Mouse (Mus musculus): ENCODE measurements around the gene Lgr4. TPM values are rescaled to one million over a fixed set of nuclear protein-coding genes. Genes with fewer than 3 reads are reported as not detected.

Gene Lgr4
- polyA plus RNA-seq, 1 experiment, result 44.2 TPM

- 41% methylated on average over 10 of the region's 10 CpGs for WGBS
- DNase-seq (ENCODE audit: low read depth, low spot score), result no peak
These were observed 52.6 kb downstream of the Lgr4 start for GRCm38 (mm10) chr2:109969926-109970532.

GRCm38 (mm10) chr2:109970744-109971410 lies 53.4 kb downstream of the Lgr4 start:
- WGBS, result 77% methylated on average over 8 of the region's 8 CpGs
- DNase-seq (ENCODE audit: low read depth, low spot score), result no peak

GRCm38 (mm10) chr2:109972310-109972709 lies 54.9 kb downstream of the Lgr4 start:
- WGBS, result 93% methylated on average over 2 of the region's 2 CpGs
- DNase-seq (ENCODE audit: low read depth, low spot score), result no peak

- no peak for DNase-seq (ENCODE audit: low read depth, low spot score)
- WGBS, result 48% methylated on average over 7 of the region's 7 CpGs
These were observed 55.5 kb downstream of the Lgr4 start for GRCm38 (mm10) chr2:109972922-109973321.

- 89% methylated on average over 7 of the region's 7 CpGs for WGBS
- no peak for DNase-seq (ENCODE audit: low read depth, low spot score)
These were observed 57.4 kb downstream of the Lgr4 start for GRCm38 (mm10) chr2:109974807-109975206.

GRCm38 (mm10) chr2:109976181-109976580 lies 58.7 kb downstream of the Lgr4 start:
- DNase-seq (ENCODE audit: low read depth, low spot score), result no peak
- 84% methylated on average over 2 of the region's 2 CpGs for WGBS

GRCm38 (mm10) chr2:109977322-109977721 lies 59.9 kb downstream of the Lgr4 start:
- DNase-seq (ENCODE audit: low read depth, low spot score), result no peak
- 76% methylated on average over 6 of the region's 6 CpGs for WGBS

GRCm38 (mm10) chr2:109979209-109979608 lies 61.8 kb downstream of the Lgr4 start:
- DNase-seq (ENCODE audit: low read depth, low spot score), result no peak

GRCm38 (mm10) chr2:109983435-109983834 lies 66.0 kb downstream of the Lgr4 start:
- 32% methylated on average over 6 of the region's 6 CpGs for WGBS
- no peak for DNase-seq (ENCODE audit: low read depth, low spot score)

GRCm38 (mm10) chr2:109984930-109985329 lies 67.5 kb downstream of the Lgr4 start:
- DNase-seq (ENCODE audit: low read depth, low spot score), result no peak
- 22% methylated on average over 1 of the region's 1 CpGs for WGBS

- WGBS, result 63% methylated on average over 9 of the region's 9 CpGs
- no peak for DNase-seq (ENCODE audit: low read depth, low spot score)
These were observed 68.1 kb downstream of the Lgr4 start for GRCm38 (mm10) chr2:109985560-109985959.

- 65% methylated on average over 11 of the region's 11 CpGs for WGBS
- DNase-seq (ENCODE audit: low read depth, low spot score), result no peak
These were observed 68.8 kb downstream of the Lgr4 start for GRCm38 (mm10) chr2:109986036-109986785.

- 67% methylated on average over 5 of the region's 5 CpGs for WGBS
- DNase-seq (ENCODE audit: low read depth, low spot score), result no peak
These were observed 70.5 kb downstream of the Lgr4 start for GRCm38 (mm10) chr2:109987946-109988345.

- no peak for DNase-seq (ENCODE audit: low read depth, low spot score)
- WGBS, result 20% methylated on average over 3 of the region's 3 CpGs
These were observed 71.7 kb downstream of the Lgr4 start for GRCm38 (mm10) chr2:109989196-109989595.

GRCm38 (mm10) chr2:109989679-109990473 lies 72.4 kb downstream of the Lgr4 start:
- WGBS, result 65% methylated on average over 8 of the region's 8 CpGs
- no peak for DNase-seq (ENCODE audit: low read depth, low spot score)

- peak; percentile 78 for DNase-seq (ENCODE audit: low read depth, low spot score)
- WGBS, result 33% methylated on average over 1 of the region's 1 CpGs
These were observed 74.3 kb downstream of the Lgr4 start for GRCm38 (mm10) chr2:109991754-109992153.

- DNase-seq (ENCODE audit: low read depth, low spot score), result peak; percentile 67
These were observed 75.1 kb downstream of the Lgr4 start for GRCm38 (mm10) chr2:109992448-109993073.

GRCm38 (mm10) chr2:109993404-109993803 lies 76.0 kb downstream of the Lgr4 start:
- DNase-seq (ENCODE audit: low read depth, low spot score), result no peak

More at GRCm38 (mm10) chr2:109992448-109993073, 75.1 kb downstream of the Lgr4 start:
- 34% methylated on average over 11 of the region's 11 CpGs for WGBS

- WGBS, result 50% methylated on average over 2 of the region's 2 CpGs
- DNase-seq (ENCODE audit: low read depth, low spot score), result no peak
These were observed 77.6 kb downstream of the Lgr4 start for GRCm38 (mm10) chr2:109995061-109995460.

- DNase-seq (ENCODE audit: low read depth, low spot score), result peak; percentile 77
- 17% methylated on average over 12 of the region's 12 CpGs for WGBS
These were observed 79.0 kb downstream of the Lgr4 start for GRCm38 (mm10) chr2:109996411-109996810.
